Mouse (Mus musculus) left cerebral cortex, postnatal 4 days (tissue): ENCODE measurements at regions not wholly inside any gene's neighbourhood (a gene's known extent, or its start where the extent isn't known, plus 50 kb on each side); places are given as distances from the start of the nearest gene placed in this dataset.
A peak's percentile ranks its signal among the peaks of the same experiment; 100 is the strongest.

Experiments used
- DNase-seq: peaks from one replicate; pipeline ENCODE4 v3.0.0-alpha.2; 2022
- intact Hi-C: fragments of 180-260 bp; cut with DNase I; formaldehyde crosslinking; loops from one replicate; pipeline ENCODE4 v1.15.1; 2025

- intact Hi-C loops, result no loop called here
- no peak for DNase-seq
Observed at GRCm38 (mm10) chr8:92518031-92518430, 156.1 kb upstream of the Irx6 start.

GRCm38 (mm10) chr8:92518486-92518885 is 155.6 kb upstream of the Irx6 start:
- DNase-seq, result no peak
- intact Hi-C loops, result no loop called here

GRCm38 (mm10) chr8:92522519-92522918 is 151.6 kb upstream of the Irx6 start:
- DNase-seq, result no peak
- intact Hi-C loops, result no loop called here

GRCm38 (mm10) chr8:92529756-92530155 is 144.3 kb upstream of the Irx6 start:
- intact Hi-C loops, result no loop called here
- DNase-seq, result no peak

GRCm38 (mm10) chr8:92540636-92541035 is 133.5 kb upstream of the Irx6 start:
- intact Hi-C loops, result no loop called here
- no peak for DNase-seq

GRCm38 (mm10) chr8:92545347-92546059 is 128.6 kb upstream of the Irx6 start:
- DNase-seq, result peak; percentile 10
- intact Hi-C loops, result no loop called here

- intact Hi-C loops, result no loop called here
- DNase-seq, result no peak
Observed at GRCm38 (mm10) chr8:92555140-92555539, 118.9 kb upstream of the Irx6 start.

- peak; percentile 43 for DNase-seq
- intact Hi-C loops, result no loop called here
Observed at GRCm38 (mm10) chr8:92555631-92556030, 118.5 kb upstream of the Irx6 start.

GRCm38 (mm10) chr8:92562471-92562870 is 111.6 kb upstream of the Irx6 start:
- no peak for DNase-seq
- intact Hi-C loops, result loop anchor here (10.0 kb wide), 1 partner anchor 382 kb away; no protein-coding TSS in a partner anchor

GRCm38 (mm10) chr8:92562962-92563361 is 111.1 kb upstream of the Irx6 start:
- intact Hi-C loops, result loop anchor here (10.0 kb wide), 1 partner anchor 382 kb away; no protein-coding TSS in a partner anchor

GRCm38 (mm10) chr8:92569650-92570049 is 104.4 kb upstream of the Irx6 start:
- DNase-seq, result no peak
- intact Hi-C loops, result loop anchor here (10.0 kb wide), 1 partner anchor 375 kb away; no protein-coding TSS in a partner anchor

More at GRCm38 (mm10) chr8:92562962-92563361, 111.1 kb upstream of the Irx6 start:
- no peak for DNase-seq

- DNase-seq, result no peak
- intact Hi-C loops, result no loop called here
Observed at GRCm38 (mm10) chr8:92579446-92579845, 94.6 kb upstream of the Irx6 start.

- DNase-seq, result peak; percentile 4
- intact Hi-C loops, result no loop called here
Observed at GRCm38 (mm10) chr8:92581051-92581450, 93.0 kb upstream of the Irx6 start.

GRCm38 (mm10) chr8:92600766-92601165 is 73.3 kb upstream of the Irx6 start:
- intact Hi-C loops, result no loop called here
- no peak for DNase-seq

GRCm38 (mm10) chr8:92602973-92603372 is 71.1 kb upstream of the Irx6 start:
- DNase-seq, result no peak
- intact Hi-C loops, result no loop called here

GRCm38 (mm10) chr8:92605631-92606030 is 68.5 kb upstream of the Irx6 start:
- no peak for DNase-seq
- intact Hi-C loops, result no loop called here

- no peak for DNase-seq
- intact Hi-C loops, result no loop called here
Observed at GRCm38 (mm10) chr8:92607604-92608003, 66.5 kb upstream of the Irx6 start.

- DNase-seq, result no peak
Observed at GRCm38 (mm10) chr8:92609908-92610307, 64.2 kb upstream of the Irx6 start.

GRCm38 (mm10) chr8:92610487-92611059 is 63.5 kb upstream of the Irx6 start:
- no peak for DNase-seq
- intact Hi-C loops, result no loop called here

More at GRCm38 (mm10) chr8:92609908-92610307, 64.2 kb upstream of the Irx6 start:
- intact Hi-C loops, result no loop called here

GRCm38 (mm10) chr8:92613486-92613885 is 60.6 kb upstream of the Irx6 start:
- intact Hi-C loops, result no loop called here
- peak; percentile 21 for DNase-seq

GRCm38 (mm10) chr8:92616341-92617115 is 57.6 kb upstream of the Irx6 start:
- intact Hi-C loops, result no loop called here

GRCm38 (mm10) chr8:92618281-92618680 is 55.8 kb upstream of the Irx6 start:
- intact Hi-C loops, result no loop called here
- no peak for DNase-seq

More at GRCm38 (mm10) chr8:92616341-92617115, 57.6 kb upstream of the Irx6 start:
- no peak for DNase-seq
